Mouse (Mus musculus) frontal cortex, postnatal 10 days (tissue): ENCODE results near the gene Gm20388.

Experiments
- DNase-seq, 2 experiments: peaks; one replicate each; pipeline ENCODE4 v3.0.0; 2022; ENCODE audit warnings: low spot score in 2 of 2, mixed read lengths in 1 of 2

The Gm20388 gene

DNA sequence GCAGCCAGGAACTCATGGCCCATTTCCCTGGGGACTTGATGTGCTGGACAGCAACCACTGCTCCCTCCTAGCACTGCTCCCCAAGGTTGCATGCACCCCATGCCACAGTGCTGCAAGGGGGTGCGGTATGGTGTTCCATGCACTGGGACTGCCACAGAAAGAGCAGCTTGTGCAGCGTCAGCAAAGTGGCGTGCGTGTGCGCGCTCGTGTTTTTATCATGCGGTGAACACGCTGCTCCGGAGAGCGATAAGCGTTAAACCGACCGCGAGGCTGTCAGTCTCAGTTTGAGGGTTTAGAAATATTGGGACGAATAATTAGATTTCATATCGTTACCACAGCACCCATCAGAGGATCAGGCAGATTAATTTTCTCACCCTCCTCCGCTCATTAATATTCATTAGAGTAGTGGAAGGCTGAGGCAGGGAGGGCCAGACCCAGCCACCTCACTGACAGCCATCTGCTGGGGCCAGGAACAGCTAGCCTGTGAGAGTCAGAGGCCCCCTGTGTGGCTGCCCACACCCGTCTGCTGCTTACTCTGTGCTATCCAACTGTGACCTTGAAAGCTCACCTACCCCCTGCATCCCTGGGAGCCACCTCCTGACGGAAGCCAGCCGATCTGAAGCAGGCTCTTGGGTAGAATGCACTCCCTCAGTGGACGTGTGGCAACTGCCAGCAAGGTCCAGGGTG is 2419.1 kb downstream of the Gm20388 start:
- no peak for DNase-seq

- no peak for DNase-seq
These were observed 2419.9 kb downstream of the Gm20388 start for GRCm38 (mm10) chr8:122330446-122331133.

DNA sequence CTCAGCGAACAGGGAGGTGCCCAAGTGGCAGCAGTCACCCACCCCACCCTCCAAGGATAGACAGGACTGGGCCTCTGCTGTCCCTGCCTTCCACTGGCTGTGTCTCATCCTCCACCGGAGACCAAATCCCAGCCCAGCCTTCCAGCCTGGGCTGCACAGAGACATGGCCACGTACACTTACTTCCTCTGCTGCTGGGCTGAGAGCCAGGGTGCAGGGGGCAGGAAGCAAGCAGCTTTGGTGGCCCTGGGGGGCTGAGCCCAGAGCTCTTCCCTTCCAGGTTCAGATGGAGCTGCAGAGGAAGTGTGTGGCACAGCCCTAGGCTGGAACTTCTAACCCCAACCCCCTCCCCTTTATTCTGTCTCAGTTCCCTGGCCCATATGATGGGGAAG is 2420.5 kb downstream of the Gm20388 start:
- no peak for DNase-seq

DNA sequence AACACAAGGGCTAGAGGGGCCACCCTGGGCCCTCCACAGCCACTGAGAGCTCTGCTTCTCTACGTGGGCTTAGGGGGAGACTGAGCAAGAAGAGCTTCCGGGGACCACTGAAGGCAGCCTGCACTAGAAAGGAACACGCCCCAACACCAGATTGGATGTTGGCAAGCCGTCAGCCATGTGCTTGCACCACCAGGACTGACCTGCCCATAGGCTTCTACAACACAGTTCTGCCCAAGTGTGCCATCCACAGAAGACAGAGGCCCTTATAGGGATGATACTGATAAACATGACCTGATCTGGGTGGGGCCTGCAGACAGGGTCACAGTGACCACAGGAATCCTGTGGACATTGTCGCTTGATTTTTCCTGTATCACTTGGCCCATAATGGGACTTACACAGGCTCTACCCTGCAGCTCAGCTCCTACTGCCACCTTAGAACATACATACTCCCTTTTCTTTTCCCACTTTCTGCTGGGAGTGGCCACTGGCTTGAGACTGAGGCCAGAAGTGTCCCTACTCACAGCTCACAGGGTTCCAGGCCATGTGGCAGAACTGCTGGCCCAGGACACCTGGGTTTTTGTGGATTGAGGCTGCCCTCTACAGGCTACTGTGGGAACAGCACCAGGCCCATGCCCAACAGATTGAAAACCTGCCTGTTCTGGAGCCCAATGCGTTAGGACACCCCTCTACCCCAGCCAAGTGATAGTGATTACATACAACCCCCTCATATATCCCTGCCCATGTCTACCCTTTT is 2422.3 kb downstream of the Gm20388 start:
- DNase-seq: peak; percentile 60 to 77

GRCm38 (mm10) chr8:122333531-122333930 is 2422.9 kb downstream of the Gm20388 start:
- DNase-seq: no peak

- no peak for DNase-seq
These were observed 2424.3 kb downstream of the Gm20388 start for GRCm38 (mm10) chr8:122334791-122335490.

DNA sequence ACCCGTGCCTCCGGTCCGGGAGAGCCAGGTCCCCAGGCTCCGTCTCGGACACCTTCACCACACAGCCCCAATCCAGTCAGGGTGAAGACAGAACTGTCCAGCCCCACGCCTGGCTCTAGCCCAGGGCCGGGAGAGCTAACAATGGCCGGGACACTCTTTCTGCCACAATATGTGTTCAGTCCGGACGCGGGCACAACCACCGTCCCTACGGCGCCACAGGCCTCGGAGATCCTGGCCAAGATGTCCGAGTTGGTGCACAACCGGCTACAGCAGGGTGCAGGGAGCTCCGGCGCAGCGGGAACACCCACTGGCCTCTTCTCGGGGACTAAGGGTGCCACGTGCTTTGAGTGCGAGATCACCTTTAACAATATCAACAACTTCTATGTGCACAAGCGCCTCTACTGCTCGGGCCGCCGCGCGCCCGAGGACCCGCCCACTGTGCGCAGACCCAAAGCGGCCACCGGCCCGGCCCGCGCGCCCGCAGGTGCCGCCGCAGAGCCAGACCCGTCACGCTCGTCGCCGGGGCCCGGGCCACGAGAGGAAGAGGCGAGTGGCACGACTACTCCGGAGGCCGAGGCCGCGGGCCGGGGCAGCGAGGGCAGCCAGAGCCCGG is 2425.1 kb downstream of the Gm20388 start:
- DNase-seq: no peak

DNA sequence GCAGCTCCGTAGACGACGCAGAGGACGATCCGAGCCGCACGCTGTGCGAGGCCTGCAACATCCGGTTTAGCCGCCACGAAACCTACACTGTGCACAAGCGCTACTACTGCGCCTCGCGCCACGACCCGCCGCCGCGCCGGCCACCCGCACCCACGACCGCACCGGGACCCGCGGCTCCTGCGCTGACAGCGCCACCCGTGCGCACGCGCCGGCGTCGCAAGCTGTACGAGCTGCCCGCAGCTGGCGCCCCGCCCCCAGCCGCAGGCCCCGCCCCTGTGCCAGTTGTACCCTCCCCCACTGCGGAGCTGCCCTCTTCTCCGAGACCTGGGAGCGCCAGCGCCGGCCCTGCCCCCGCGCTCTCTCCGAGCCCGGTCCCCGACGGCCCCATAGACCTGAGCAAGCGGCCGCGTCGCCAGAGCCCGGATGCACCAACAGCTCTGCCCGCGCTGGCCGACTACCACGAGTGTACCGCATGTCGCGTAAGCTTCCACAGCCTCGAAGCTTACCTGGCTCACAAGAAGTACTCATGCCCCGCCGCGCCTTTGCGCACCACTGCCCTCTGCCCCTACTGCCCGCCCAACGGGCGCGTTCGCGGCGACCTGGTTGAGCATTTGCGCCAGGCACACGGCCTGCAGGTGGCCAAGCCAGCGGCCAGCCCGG is 2425.7 kb downstream of the Gm20388 start:
- DNase-seq: peak in 1 of 2 experiments; percentile 54

- DNase-seq: no peak
These were observed 2428.2 kb downstream of the Gm20388 start for GRCm38 (mm10) chr8:122338852-122339251.

DNA sequence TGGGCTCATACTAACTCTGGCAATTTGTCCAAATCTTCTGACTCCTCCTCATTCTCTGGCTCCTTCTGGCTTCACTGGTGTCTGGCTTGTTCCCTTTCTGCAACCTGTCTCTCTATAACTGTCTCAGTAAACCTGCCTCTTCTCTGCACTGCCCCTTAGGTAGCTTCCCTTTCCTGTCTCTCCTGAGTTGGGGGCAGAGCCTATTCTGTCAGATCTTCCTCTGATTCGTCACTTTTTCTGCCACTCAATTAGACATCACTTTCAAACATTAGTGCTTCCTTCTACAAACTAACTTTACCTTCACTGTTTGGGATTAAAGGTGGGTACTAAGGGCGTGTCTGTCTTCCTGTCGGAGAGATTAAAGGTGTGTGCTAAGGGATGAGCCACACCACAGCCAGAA is 2430.1 kb downstream of the Gm20388 start:
- no peak for DNase-seq

DNA sequence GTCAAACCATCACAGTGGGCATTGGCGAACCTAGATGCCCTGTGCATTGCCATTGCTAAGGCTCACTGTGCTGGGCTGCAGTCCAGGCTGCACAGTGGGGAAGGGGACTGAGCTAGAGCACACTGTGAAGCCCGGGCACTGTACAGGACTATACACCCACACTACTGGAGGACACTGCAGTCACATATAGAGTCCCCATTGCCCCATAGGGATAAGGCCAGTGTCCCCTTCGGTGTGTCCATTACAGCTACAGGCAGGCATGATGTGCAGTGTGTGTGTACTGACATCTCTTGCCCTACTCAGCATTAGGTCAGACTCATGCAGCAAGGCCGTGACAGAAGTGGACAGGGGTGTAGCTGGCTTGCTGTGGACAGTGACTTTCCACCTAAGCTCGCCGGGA is 2431.1 kb downstream of the Gm20388 start:
- DNase-seq: no peak

GRCm38 (mm10) chr8:122342362-122342761 is 2431.7 kb downstream of the Gm20388 start:
- DNase-seq: no peak

- DNase-seq: peak in 1 of 2 experiments; percentile 64
These were observed 2432.2 kb downstream of the Gm20388 start for GRCm38 (mm10) chr8:122342806-122343209.

DNA sequence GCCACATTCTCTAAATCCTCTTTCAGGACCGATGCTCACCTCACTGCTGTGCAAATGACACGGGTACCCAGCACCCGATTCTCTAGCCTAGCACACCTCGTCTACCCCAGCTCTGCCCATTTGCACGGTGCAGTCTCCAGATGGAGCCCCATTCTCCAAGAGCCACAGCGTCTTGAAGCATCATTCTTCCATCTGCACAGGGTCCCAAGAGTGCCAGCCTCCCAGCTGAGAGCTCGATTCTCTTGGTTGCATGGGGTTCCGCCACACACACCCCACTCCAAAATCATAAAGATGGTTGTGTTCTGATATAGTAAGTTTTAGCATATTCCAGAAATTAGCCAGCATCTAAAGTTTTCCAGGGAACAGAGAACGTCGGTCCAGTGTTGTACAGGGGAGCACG is 2432.7 kb downstream of the Gm20388 start:
- DNase-seq: no peak

- no peak for DNase-seq
These were observed 2433.1 kb downstream of the Gm20388 start for GRCm38 (mm10) chr8:122343758-122344157.

DNA sequence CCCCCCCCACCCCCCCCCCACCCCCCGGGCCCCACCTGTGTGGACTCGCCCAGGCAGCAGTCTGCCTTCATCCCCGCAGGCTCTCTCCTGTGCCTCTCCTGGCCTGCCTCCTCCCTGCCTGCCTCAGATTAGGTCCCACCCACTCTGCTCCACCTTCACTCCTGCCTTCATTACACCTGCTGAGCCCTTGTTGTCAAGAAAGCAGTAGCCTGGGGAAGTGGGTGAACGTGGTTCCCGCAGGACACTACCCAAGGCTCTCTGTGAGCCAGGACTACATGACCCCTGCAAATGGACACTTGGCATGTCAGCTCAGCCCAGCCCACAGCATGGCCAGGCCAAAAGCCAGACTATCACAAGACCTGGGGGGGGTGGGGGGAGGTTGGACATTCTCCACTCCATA is 2433.6 kb downstream of the Gm20388 start:
- DNase-seq: no peak

DNA sequence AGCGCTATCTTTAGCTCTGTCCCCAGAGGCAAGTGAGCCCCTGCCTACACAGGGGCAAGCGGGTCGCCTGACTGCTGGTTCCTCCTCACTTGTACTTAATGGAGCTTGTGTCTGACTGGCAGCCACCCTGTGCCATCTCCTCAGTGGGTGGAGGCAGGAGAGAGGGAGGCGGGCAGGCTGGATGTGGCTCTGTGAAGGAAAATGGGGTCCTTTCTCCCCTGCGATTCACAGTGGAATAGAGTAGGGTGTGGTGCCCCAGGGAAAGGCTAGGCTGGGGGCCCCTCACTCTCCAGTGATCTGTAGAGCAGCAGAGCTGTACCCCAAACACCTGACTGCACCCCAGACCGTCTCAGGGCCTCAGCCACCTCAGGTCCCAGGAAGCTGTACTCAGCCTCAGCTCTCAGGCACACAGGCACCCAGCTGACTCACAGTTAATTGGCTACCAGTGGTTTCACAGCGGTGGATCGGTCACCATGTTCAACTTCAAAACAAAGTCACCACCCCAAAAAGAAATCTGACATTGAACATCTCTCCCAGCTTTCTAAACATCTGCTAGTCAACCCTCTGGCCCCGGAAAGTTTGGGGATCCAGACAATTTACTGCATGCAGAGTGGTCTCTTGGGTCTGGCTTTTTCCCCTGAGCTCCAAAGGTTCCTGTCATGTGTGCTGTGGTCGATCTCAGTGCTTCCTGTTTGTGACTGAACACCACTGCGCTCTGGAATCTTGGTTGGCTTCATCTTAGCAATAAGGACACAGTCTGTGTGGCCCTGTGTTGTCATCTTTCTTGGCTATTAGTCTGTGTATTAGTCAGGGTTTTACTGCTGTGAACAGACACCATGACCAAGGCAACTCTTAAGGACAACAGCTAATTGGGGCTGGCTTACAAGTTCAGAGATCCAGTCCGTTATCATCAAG is 2434.8 kb downstream of the Gm20388 start:
- no peak for DNase-seq

DNA sequence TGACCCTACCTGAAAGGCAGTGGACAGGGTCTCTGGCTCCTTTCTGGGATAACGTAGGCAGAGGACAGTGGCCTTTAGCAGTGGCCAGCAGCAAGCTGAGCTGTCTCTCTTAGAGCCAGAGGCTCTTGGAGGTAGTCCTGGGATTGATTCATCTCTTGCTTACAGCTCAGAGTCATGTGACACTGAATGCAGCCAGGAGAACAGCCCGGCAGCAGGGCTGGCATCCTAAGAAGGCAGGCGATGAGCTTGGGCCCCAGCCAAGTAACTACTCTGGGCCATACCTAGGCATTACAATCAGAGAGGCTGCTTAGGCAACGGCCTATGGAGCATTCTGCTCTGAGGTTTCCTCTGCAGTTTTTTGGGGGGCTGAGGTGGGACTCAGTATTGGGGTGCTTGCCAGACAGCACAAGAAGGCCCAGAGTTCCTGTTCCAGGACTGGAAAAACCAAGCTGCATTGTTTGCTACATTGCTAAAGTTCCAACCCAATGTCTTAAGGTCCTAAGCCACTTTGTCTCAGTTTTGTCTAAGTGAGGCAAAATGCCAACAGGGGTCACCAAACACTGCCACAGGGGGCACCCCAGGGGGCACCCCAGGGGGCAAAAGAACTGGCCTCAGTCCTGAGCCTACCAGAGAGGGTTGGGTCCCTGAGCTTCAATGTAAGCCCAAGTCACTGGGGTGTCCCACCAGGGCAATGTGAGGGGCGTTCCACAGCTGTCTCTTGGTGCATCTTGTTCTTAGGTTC is 2437.3 kb downstream of the Gm20388 start:
- no peak for DNase-seq
